Mouse (Mus musculus): ENCODE data around the gene Sirpb1a.
"Not testable (repeated sequence)": the region's sequence is repeated elsewhere in the genome, so short reads cannot be mapped to it uniquely, and the experiment has no call there.

Sirpb1a gene

GRCm38 (mm10) chr3:15426447-15426846 lies at the start of gene Sirpb1a:
Gene Sirpb1a, minus strand, starts transcription at chr3:15426520.
- DNase-seq (ENCODE audit: low spot score), result not testable (repeated sequence)

GRCm38 (mm10) chr3:15474831-15475230 lies 48.5 kb upstream of the Sirpb1a start:
- not testable (repeated sequence) for DNase-seq (ENCODE audit: low spot score)

DNA sequence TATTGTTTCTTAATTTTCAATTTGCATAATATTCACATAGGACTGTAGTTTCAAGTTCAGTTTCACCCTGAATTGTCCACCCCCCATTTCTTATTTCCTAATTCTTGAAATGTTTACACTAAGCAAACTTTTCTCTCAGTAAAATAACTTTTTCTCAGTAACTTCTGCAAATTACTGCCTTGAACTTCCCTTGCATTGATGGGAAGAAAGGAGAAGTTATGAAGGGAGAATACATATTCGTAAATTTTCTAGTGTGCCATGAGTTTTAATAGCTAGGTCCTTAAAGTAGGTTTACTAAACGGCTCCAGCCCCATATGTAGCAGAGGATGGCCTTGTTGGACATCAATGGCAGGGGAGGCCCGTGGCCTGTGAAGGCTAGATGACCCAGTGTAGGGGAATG lies 43.8 kb upstream of the Sirpb1a start:
- not testable (repeated sequence) for DNase-seq (ENCODE audit: low spot score)

DNA sequence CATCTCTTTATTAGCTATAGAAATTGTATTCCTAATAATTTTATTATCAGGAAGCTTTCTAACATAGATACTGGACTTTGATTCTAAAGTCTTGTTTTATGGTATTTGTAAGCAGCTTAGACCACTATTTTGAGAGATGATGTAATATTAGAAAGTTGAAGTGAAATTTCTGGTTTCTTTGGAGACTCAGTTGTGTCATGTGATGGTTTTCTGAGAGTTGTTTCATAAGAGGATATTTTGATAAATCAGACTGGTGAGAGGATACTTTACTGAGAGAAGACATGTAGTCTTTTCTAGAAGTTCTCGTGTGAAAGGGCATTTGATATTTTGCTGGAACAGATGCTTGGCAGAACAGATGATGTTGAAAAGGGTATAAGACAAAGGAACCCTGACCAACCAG lies 17.6 kb upstream of the Sirpb1a start:
- not testable (repeated sequence) for DNase-seq (ENCODE audit: low spot score)

DNA sequence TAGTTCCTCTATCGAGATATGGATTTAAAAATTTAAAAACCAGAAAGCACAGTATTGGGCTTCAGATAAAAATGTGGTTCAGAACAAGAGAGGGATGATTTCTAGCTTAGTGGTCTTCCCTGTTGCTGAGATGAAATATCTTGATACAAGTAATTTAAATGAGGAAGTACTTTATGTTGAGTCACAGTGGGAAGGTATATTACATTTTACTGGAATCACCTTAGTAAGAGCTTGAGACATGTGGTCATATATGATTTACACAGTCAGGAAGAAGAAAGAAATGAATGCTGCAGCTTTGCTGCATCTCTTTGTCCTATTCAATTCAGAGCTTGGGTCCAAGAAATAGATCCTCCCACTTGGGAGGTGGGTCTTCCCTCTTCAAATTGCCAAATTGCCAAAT lies 13.5 kb upstream of the Sirpb1a start:
- not testable (repeated sequence) for DNase-seq (ENCODE audit: low spot score)

DNA sequence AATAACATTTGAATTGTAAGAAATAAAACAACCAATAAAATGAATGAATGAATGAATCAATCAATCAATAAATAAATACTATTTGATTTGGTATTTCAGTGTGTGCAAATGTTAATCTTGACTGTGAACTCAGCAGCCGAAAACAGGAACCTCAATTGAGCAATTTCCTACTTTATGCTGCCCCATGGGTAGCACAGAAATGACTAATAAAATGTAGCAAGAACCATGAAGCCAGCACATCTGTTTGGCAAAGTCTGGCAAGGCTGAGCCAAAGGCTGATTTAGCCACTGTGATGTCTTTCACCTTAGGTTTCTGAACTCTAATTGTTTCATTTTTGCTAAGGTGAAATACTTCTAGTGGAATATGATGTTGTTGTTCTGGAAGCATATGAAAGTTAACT lies 1.6 kb upstream of the Sirpb1a start:
- no peak for DNase-seq (ENCODE audit: low spot score)

GRCm38 (mm10) chr3:15355690-15356089 lies 70.6 kb downstream of the Sirpb1a start:
- DNase-seq (ENCODE audit: low spot score), result not testable (repeated sequence)

- not testable (repeated sequence) for DNase-seq (ENCODE audit: low spot score)
These were observed 76.0 kb downstream of the Sirpb1a start for GRCm38 (mm10) chr3:15350318-15350717.

- DNase-seq (ENCODE audit: low spot score), result not testable (repeated sequence)
These were observed 80.7 kb downstream of the Sirpb1a start for GRCm38 (mm10) chr3:15345606-15346005.

GRCm38 (mm10) chr3:15340287-15340686 lies 86.0 kb downstream of the Sirpb1a start:
- no peak for DNase-seq (ENCODE audit: low spot score)

- DNase-seq (ENCODE audit: low spot score), result no peak
These were observed 92.1 kb downstream of the Sirpb1a start for GRCm38 (mm10) chr3:15334182-15334581.

GRCm38 (mm10) chr3:15332063-15332462 lies 94.3 kb downstream of the Sirpb1a start, which contains the start of gene Gm9733:
Gene Gm9733, minus strand, starts transcription at chr3:15332302.
- DNase-seq (ENCODE audit: low spot score), result no peak

DNA sequence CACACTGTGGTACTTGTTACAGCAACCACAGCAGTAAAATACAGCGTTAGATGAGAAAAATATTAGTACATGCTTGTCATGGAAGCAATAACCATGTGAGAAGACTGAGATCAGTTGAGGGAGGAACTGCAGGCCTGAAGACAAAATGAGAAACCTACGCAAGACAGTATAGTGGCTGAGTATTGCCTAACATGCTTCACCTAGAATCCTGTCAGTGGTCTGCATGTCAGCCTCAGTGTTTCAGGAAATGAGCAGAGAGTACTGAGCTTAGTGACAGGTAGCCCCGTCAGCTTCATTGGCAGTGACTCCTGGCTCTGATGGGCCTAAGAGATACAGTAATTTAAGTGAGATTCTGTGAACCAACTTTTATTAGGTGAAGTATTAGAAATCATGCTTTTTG lies 94.8 kb downstream of the Sirpb1a start:
- no peak for DNase-seq (ENCODE audit: low spot score)

- no peak for DNase-seq (ENCODE audit: low spot score)
These were observed 96.8 kb downstream of the Sirpb1a start for GRCm38 (mm10) chr3:15329549-15329948.
